ENCODE assay signal across 8 mouse cellular contexts in genomic region chr9:21852128-21853091, GRCm38 (mm10). TPM values are rescaled to one million over a fixed set of nuclear protein-coding genes. Genes with fewer than 3 reads are reported as not detected.
DNase-seq lines count a peak whose midpoint lies in the region; ATAC-seq and TF ChIP-seq lines count a peak whose summit lies in the region.

Dock6 (minus strand) TSS chr9:21852635.

- H3K36me3 ChIP-seq in CH12.LX (replicated peaks in 1 of 2; ENCODE audit: control insufficient read depth in 1 of 2, insufficient read depth in 1 of 2, low read length in 1 of 2) = no peaks in the 10 kb centered on the region
- no peaks in the 10 kb centered on the region for H3K36me3 ChIP-seq in forebrain, embryonic 13.5 days (ENCODE audit: poor library complexity, severe bottlenecking)
- no peaks in the 10 kb centered on the region for H3K36me3 ChIP-seq in heart, postnatal 0 days (replicated peaks; ENCODE audit: control insufficient read depth, insufficient read depth, low read length)
- H3K36me3 ChIP-seq in liver, embryonic 15.5 days (replicated peaks) = no peaks in the 10 kb centered on the region
- no peaks in the 10 kb centered on the region; the same call in 1 of the 2 replicates for H3K36me3 ChIP-seq in neural tube, embryonic 11.5 days (ENCODE audit: control insufficient read depth, insufficient read depth, low read length)
- no peaks in the 10 kb centered on the region for H3K36me3 ChIP-seq in stomach, embryonic 16.5 days (ENCODE audit: control insufficient read depth, insufficient read depth, low read length)

- DNase-seq in CH12.LX (ENCODE audit: extremely low read depth) = peak; percentile 80
- peak; percentile 73 for DNase-seq in c-Kit-positive CD71-positive TER-119-positive erythroid progenitor cells, embryonic 14.5 days (ENCODE audit: low spot score)
- DNase-seq in heart, postnatal 0 days (ENCODE audit: low spot score) = peak; percentile 88
- peak; percentile 96 to 97 for DNase-seq in kidney, postnatal 4 days
- peak; percentile 92 for DNase-seq in neural tube, embryonic 11.5 days (ENCODE audit: low spot score)

- no peak for TF ChIP-seq RAD21 in CH12.LX (IDR thresholded peaks at IDR 0.05; ENCODE audit: low read depth, low read length)

- no peak for TF ChIP-seq CTCF in CH12.LX (conservative IDR thresholded peaks at IDR 0.05 in 1 of 2, IDR thresholded peaks at IDR 0.05 in 1 of 2; ENCODE audit: low read depth in 2 of 2, low read length in 2 of 2)
- no peak for TF ChIP-seq CTCF in heart, postnatal 0 days (IDR thresholded peaks at IDR 0.05; ENCODE audit: low read depth)

- no peak for TF ChIP-seq EP300 in CH12.LX (IDR thresholded peaks at IDR 0.05; ENCODE audit: low read length)
- no peak for TF ChIP-seq EP300 in heart, postnatal 0 days (IDR thresholded peaks at IDR 0.05; ENCODE audit: low read depth)

- H3K9me3 ChIP-seq in CH12.LX (replicated peaks; ENCODE audit: low read length) = no peaks in the 10 kb centered on the region
- no peaks in the 10 kb centered on the region for H3K9me3 ChIP-seq in forebrain, embryonic 13.5 days (replicated peaks)
- H3K9me3 ChIP-seq in heart, postnatal 0 days (replicated peaks; ENCODE audit: control insufficient read depth, low read length) = no peaks in the 10 kb centered on the region
- H3K9me3 ChIP-seq in liver, embryonic 15.5 days (replicated peaks) = no peaks in the 10 kb centered on the region
- H3K9me3 ChIP-seq in neural tube, embryonic 11.5 days (ENCODE audit: control insufficient read depth, low read length) = no peaks in the 10 kb centered on the region
- H3K9me3 ChIP-seq in stomach, embryonic 16.5 days (replicated peaks; ENCODE audit: control insufficient read depth, low read length) = no peaks in the 10 kb centered on the region

- in situ Hi-C loops in CH12.LX (cut with MboI; ENCODE audit: low pct_ligation_motif_present, low pct_unique_long_range_greater_than_20kb, low sequenced_read_pairs) = no loop called here

- H3K79me2 ChIP-seq in CH12.LX (replicated peaks; ENCODE audit: control insufficient read depth, extremely low read depth, insufficient read depth, poor library complexity, severe bottlenecking) = no peaks in the 10 kb centered on the region

- H3K4me2 ChIP-seq in CH12.LX (ENCODE audit: insufficient read depth, low read depth, poor library complexity, severe bottlenecking) = peak within 1 kb of the TSS; percentile 68
- H3K4me2 ChIP-seq in forebrain, embryonic 13.5 days = peak within 1 kb of the TSS; percentile 61
- H3K4me2 ChIP-seq in heart, postnatal 0 days (ENCODE audit: low read depth, low read length) = peak within 1 kb of the TSS; percentile 60
- H3K4me2 ChIP-seq in liver, embryonic 15.5 days = peak within 1 kb of the TSS; percentile 83
- H3K4me2 ChIP-seq in neural tube, embryonic 11.5 days (ENCODE audit: low read depth) = peak within 1 kb of the TSS; percentile 76
- peak within 1 kb of the TSS; percentile 85 for H3K4me2 ChIP-seq in stomach, embryonic 16.5 days (ENCODE audit: low read depth, low read length)

- H3K27me3 ChIP-seq in CH12.LX (replicated peaks) = peaks cover 19% of the 10 kb centered on the region
- H3K27me3 ChIP-seq in forebrain, embryonic 13.5 days = no peaks in the 10 kb centered on the region
- H3K27me3 ChIP-seq in heart, postnatal 0 days (ENCODE audit: control insufficient read depth, insufficient read depth, low read length) = no peaks in the 10 kb centered on the region
- no peaks in the 10 kb centered on the region; the same call in 1 of the 2 replicates for H3K27me3 ChIP-seq in liver, embryonic 15.5 days
- H3K27me3 ChIP-seq in neural tube, embryonic 11.5 days (ENCODE audit: control insufficient read depth, insufficient read depth, low read length) = no peaks in the 10 kb centered on the region
- H3K27me3 ChIP-seq in stomach, embryonic 16.5 days (ENCODE audit: control insufficient read depth, insufficient read depth, low read length) = no peaks in the 10 kb centered on the region

- peak; percentile 91 for ATAC-seq in forebrain, embryonic 13.5 days
- peak; percentile 93 for ATAC-seq in heart, postnatal 0 days (ENCODE audit: insufficient read depth, low read depth)
- ATAC-seq in liver, embryonic 15.5 days (ENCODE audit: insufficient read depth) = peak; percentile 75
- ATAC-seq in neural tube, embryonic 11.5 days (ENCODE audit: insufficient read depth, low FRiP score, low TSS enrichment) = peak; percentile 93
- ATAC-seq in stomach, embryonic 16.5 days (ENCODE audit: insufficient read depth, low FRiP score) = peak; percentile 94

- H3K9ac ChIP-seq in CH12.LX (ENCODE audit: insufficient read depth, low read depth) = peak within 1 kb of the TSS; percentile 56
- H3K9ac ChIP-seq in forebrain, embryonic 13.5 days = peak within 1 kb of the TSS; percentile 65
- H3K9ac ChIP-seq in heart, postnatal 0 days (replicated peaks; ENCODE audit: low read depth, low read length) = peak within 1 kb of the TSS; percentile 74
- H3K9ac ChIP-seq in liver, embryonic 15.5 days = peak within 1 kb of the TSS; percentile 68
- peak within 1 kb of the TSS; percentile 73 for H3K9ac ChIP-seq in neural tube, embryonic 11.5 days (ENCODE audit: low read length)
- peak within 1 kb of the TSS; percentile 91 for H3K9ac ChIP-seq in stomach, embryonic 16.5 days (ENCODE audit: low read length)

- no peak within 1 kb of the TSS for H3K27ac ChIP-seq in CH12.LX (ENCODE audit: insufficient read depth, low read depth)
- no peak within 1 kb of the TSS for H3K27ac ChIP-seq in forebrain, embryonic 13.5 days
- peak within 1 kb of the TSS; percentile 71 for H3K27ac ChIP-seq in heart, postnatal 0 days (ENCODE audit: low read depth)
- no peak within 1 kb of the TSS for H3K27ac ChIP-seq in liver, embryonic 15.5 days (replicated peaks)
- H3K27ac ChIP-seq in neural tube, embryonic 11.5 days (ENCODE audit: low read depth, low read length) = peak within 1 kb of the TSS; percentile 63; the same call in 1 of the 2 replicates
- peak within 1 kb of the TSS; percentile 72 for H3K27ac ChIP-seq in stomach, embryonic 16.5 days (ENCODE audit: low read length)

- WGBS in forebrain, embryonic 13.5 days = under 1% methylated on average over 54 of the region's 68 CpGs
- 2% methylated on average over 66 of the region's 68 CpGs for WGBS in heart, postnatal 0 days
- WGBS in liver, embryonic 15.5 days (ENCODE audit: insufficient replicate concordance) = 1% methylated on average over 68 of the region's 68 CpGs
- WGBS in neural tube, embryonic 11.5 days = under 1% methylated on average over 57 of the region's 68 CpGs
- WGBS in stomach, embryonic 16.5 days = under 1% methylated on average over 68 of the region's 68 CpGs

- H3K4me1 ChIP-seq in CH12.LX (ENCODE audit: control insufficient read depth in 1 of 2, insufficient read depth in 2 of 2) = peaks cover 11 to 28% of the 10 kb centered on the region in 2 experiments
- peaks cover 10% of the 10 kb centered on the region; the same call in 1 of the 2 replicates for H3K4me1 ChIP-seq in forebrain, embryonic 13.5 days
- peaks cover 10% of the 10 kb centered on the region; the same call in 1 of the 2 replicates for H3K4me1 ChIP-seq in heart, postnatal 0 days (ENCODE audit: control insufficient read depth, insufficient read depth)
- peaks cover 31% of the 10 kb centered on the region for H3K4me1 ChIP-seq in liver, embryonic 15.5 days (replicated peaks)
- H3K4me1 ChIP-seq in neural tube, embryonic 11.5 days (ENCODE audit: control insufficient read depth, insufficient read depth, low read length) = peaks cover 16% of the 10 kb centered on the region
- peaks cover 24% of the 10 kb centered on the region for H3K4me1 ChIP-seq in stomach, embryonic 16.5 days (ENCODE audit: control insufficient read depth, insufficient read depth, low read length)

- H3K4me3 ChIP-seq in CH12.LX (replicated peaks in 1 of 3; ENCODE audit: low read depth in 2 of 3, low read length in 2 of 3, poor library complexity in 1 of 3) = peak within 1 kb of the TSS; percentile 56 to 74 (median 68)
- H3K4me3 ChIP-seq in forebrain, embryonic 13.5 days = peak within 1 kb of the TSS; percentile 52
- peak within 1 kb of the TSS; percentile 66 for H3K4me3 ChIP-seq in heart, postnatal 0 days (ENCODE audit: low read depth, low read length)
- H3K4me3 ChIP-seq in liver, embryonic 15.5 days (replicated peaks) = peak within 1 kb of the TSS; percentile 65
- H3K4me3 ChIP-seq in neural tube, embryonic 11.5 days (ENCODE audit: low read depth, low read length) = peak within 1 kb of the TSS; percentile 69
- peak within 1 kb of the TSS; percentile 81 for H3K4me3 ChIP-seq in stomach, embryonic 16.5 days (replicated peaks; ENCODE audit: low read length)

- TF ChIP-seq POLR2A in CH12.LX (IDR thresholded peaks at IDR 0.05; ENCODE audit: low read depth, low read length) = peak; percentile 68

- dilution Hi-C loops in CH12.LX (cut with MboI; ENCODE audit: extremely low pct_ligation_motif_present, extremely low pct_unique_long_range_greater_than_20kb, low sequenced_read_pairs) = no loop called here

TF ChIP-seq in CH12.LX, 34 proteins besides CTCF, POLR2A, EP300 and RAD21 (continues in another document):
- peak; percentile 48; the same call in 1 of the 2 replicates for TF ChIP-seq NELFE (IDR thresholded peaks at IDR 0.05; ENCODE audit: low read depth, low read length)
- TF ChIP-seq ZC3H11A (IDR thresholded peaks at IDR 0.05; ENCODE audit: low read depth, low read length) = no peak
- TF ChIP-seq RCOR1 (conservative IDR thresholded peaks at IDR 0.05; ENCODE audit: low read depth, low read length) = no peak
- TF ChIP-seq KAT2A (IDR thresholded peaks at IDR 0.05; ENCODE audit: insufficient replicate concordance, low read length) = no peak
- peak; percentile 73 for TF ChIP-seq NRF1 (IDR thresholded peaks at IDR 0.05; ENCODE audit: low read depth, low read length)
- TF ChIP-seq USF2 (conservative IDR thresholded peaks at IDR 0.05; ENCODE audit: low read depth, low read length) = no peak
- TF ChIP-seq SIN3A (IDR thresholded peaks at IDR 0.05; ENCODE audit: low read length) = no peak
- no peak for TF ChIP-seq MEF2A (IDR thresholded peaks at IDR 0.05; ENCODE audit: borderline replicate concordance, low read depth, low read length)
- TF ChIP-seq CHD2 (IDR thresholded peaks at IDR 0.05; ENCODE audit: low read length) = no peak
- no peak for TF ChIP-seq UBTF (IDR thresholded peaks at IDR 0.05; ENCODE audit: low read depth, low read length)
- TF ChIP-seq ZKSCAN1 (IDR thresholded peaks at IDR 0.05; ENCODE audit: borderline replicate concordance, low read depth, low read length) = no peak

RNA-seq across cellular contexts. Expression of gene Dock6, which starts in this region (rescaled TPM):
- total RNA-seq in CH12.LX (2012; rRNA removed) = 3.3 and 3.4 TPM in 2 replicates
- 0.26 and 0.79 TPM in 2 replicates for total RNA-seq in CH12.LX (2014; rRNA removed)
- polyA plus RNA-seq in CH12.LX (2012; ENCODE audit: insufficient read length, low read depth) = 3.6 TPM in 2 replicates
- polyA plus RNA-seq in forebrain, embryonic 13.5 days (2015; fragmentation: Nextera tagmentation; extraction: Ambion mirVana) = 12.5 and 13.9 TPM in 2 replicates
- total RNA-seq in heart, postnatal 0 days (2014; rRNA removed; ENCODE audit: low replicate concordance) = 38.5 and 65.3 TPM in 2 replicates
- polyA plus RNA-seq in heart, postnatal 0 days (2015; fragmentation: Nextera tagmentation; extraction: Ambion mirVana) = 19.1 and 22.7 TPM in 2 replicates
- polyA plus RNA-seq in liver, embryonic 15.5 days (2015; fragmentation: Nextera tagmentation; extraction: Ambion mirVana) = 4.2 and 5.6 TPM in 2 replicates
- polyA plus RNA-seq in neural tube, embryonic 11.5 days (2014; fragmentation: Nextera tagmentation; extraction: Ambion mirVana) = 24.7 and 25.4 TPM in 2 replicates
- polyA plus RNA-seq in stomach, embryonic 16.5 days (2015; fragmentation: Nextera tagmentation; extraction: Ambion mirVana) = 39.4 and 41.6 TPM in 2 replicates

Comparison
In these comparisons a context has a peak if more than half of its experiments do, and no peak if none do; other contexts are left out.
1. H3K27ac ChIP-seq: peak in heart, postnatal 0 days (single experiment), neural tube, embryonic 11.5 days (single experiment) and stomach, embryonic 16.5 days (single experiment); none in CH12.LX (single experiment), forebrain, embryonic 13.5 days (single experiment) and liver, embryonic 15.5 days (single experiment).
2. Peak in every context shown above with its lines, with median percentiles within 50 percentile points of each other: DNase-seq, H3K4me2 ChIP-seq, H3K4me3 ChIP-seq, H3K9ac ChIP-seq and ATAC-seq.